Mouse (Mus musculus) intestine, embryonic 16.5 days (tissue): Measurements from ENCODE around the gene Ddx4. TPM values are rescaled to one million over a fixed set of nuclear protein-coding genes. Genes with fewer than 3 reads are reported as not detected.
"Not testable (repeated sequence)": the region's sequence is repeated elsewhere in the genome, so short reads cannot be mapped to it uniquely, and the experiment has no call there.

Source experiments
- ATAC-seq: fragments of 200-750 bp; cut with Nextera tagmentation; 2 replicates; pipeline ENCODE4 v1.8.0; 2017; ENCODE audit warnings: moderate TSS enrichment, moderate library complexity
- H3K27ac ChIP-seq: fragments of 300-500 bp; sonication (generic); 2 replicates; pipeline ENCODE4 v1.5.1; 2014; ENCODE audit warnings: mild to moderate bottlenecking, low read length
- H3K27me3 ChIP-seq: fragments of 300-500 bp; sonication (generic); replicated peaks from 2 replicates; pipeline ENCODE4 v1.6.1; 2014; ENCODE audit warnings: low read length, control low read depth, mixed read lengths; ENCODE audit not compliant: control insufficient read depth, insufficient read depth
- H3K36me3 ChIP-seq: fragments of 300-500 bp; sonication (generic); 2 replicates; pipeline ENCODE4 v1.6.1; 2014; ENCODE audit warnings: low read length, control low read depth; ENCODE audit not compliant: control insufficient read depth, insufficient read depth
- H3K4me1 ChIP-seq: fragments of 300-500 bp; sonication (generic); 2 replicates; pipeline ENCODE4 v1.6.1; 2014; ENCODE audit warnings: low read length, control low read depth, mixed read lengths; ENCODE audit not compliant: control insufficient read depth, insufficient read depth
- H3K4me2 ChIP-seq: fragments of 300-500 bp; sonication (generic); 2 replicates; pipeline ENCODE4 v1.6.1; 2014; ENCODE audit warnings: low read depth, low read length, control low read depth
- H3K4me3 ChIP-seq: fragments of 300-500 bp; sonication (generic); 2 replicates; pipeline ENCODE4 v1.5.1; 2014; ENCODE audit warnings: mild to moderate bottlenecking, low read length
- H3K9ac ChIP-seq: fragments of 300-500 bp; sonication (generic); 2 replicates; pipeline ENCODE4 v1.6.1; 2014; ENCODE audit warnings: low read depth, low read length
- H3K9me3 ChIP-seq: fragments of 300-500 bp; sonication (generic); 2 replicates; pipeline ENCODE4 v1.6.1; 2016; ENCODE audit warnings: low read length, control low read depth; ENCODE audit not compliant: control insufficient read depth
- WGBS: fragments of 180-500 bp; shearing (Covaris S2); extraction: QIAGEN DNeasy Blood & Tissue Kit; methylation state at CpG from one replicate; pipeline ENCODE4 v1.1.7; 2014; 5-methylcytosine and 5-hydroxymethylcytosine counted together
- polyA plus RNA-seq: library from polyadenylated mRNA; unstranded; fragments of >200 nt; fragmentation: Nextera tagmentation; extraction: Ambion mirVana; gene quantifications from 2 replicates; pipeline ENCODE4 v1.2.1, GENCODE M21; 2015

The Ddx4 gene
- polyA plus RNA-seq, 1 experiment from 2014 or later: 0.18 TPM

- Histone ChIP-seq H3K27me3 (no peaks in the 10 kb centered on the region), H3K4me1 (no peaks in the 10 kb centered on the region), H3K27ac (no peak overlapping the region), H3K4me2 (no peak overlapping the region), H3K9ac (no peak overlapping the region), H3K36me3 (no peaks in the 10 kb centered on the region), H3K4me3 (no peak overlapping the region), H3K9me3 (no peaks in the 10 kb centered on the region)
- 35% methylated on average over 11 of the region's 11 CpGs for WGBS
- no peak for ATAC-seq
Observed at GRCm38 (mm10) chr13:112580590-112581320, 71.5 kb downstream of the Ddx4 start.

DNA sequence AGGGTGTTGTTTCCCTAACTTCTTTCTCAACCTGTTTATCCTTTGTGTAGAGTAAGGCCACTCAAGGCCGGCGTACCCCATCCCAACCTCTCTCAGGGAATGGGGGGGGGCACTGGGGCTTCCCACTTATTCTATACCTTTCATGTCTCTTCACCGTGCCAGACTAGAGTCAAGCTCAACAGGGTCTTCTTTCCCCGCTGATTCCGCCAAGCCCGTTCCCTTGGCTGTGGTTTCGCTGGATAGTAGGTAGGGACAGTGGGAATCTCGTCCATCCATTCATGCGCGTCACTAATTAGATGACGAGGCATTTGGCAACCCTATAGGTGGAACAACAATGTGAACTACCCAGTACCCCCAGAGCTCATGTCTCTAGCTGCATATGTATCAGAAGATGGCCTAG, 74.2 kb downstream of the Ddx4 start:
- H3K4me1 ChIP-seq, ATAC-seq: not testable (repeated sequence)

GRCm38 (mm10) chr13:112573800-112574199, 78.5 kb downstream of the Ddx4 start:
- H3K9me3 ChIP-seq: no peaks in the 10 kb centered on the region
- no peak overlapping the region for H3K4me3 ChIP-seq
- no peak for ATAC-seq
- no peaks in the 10 kb centered on the region for H3K27me3 ChIP-seq
- H3K4me2 ChIP-seq: no peak overlapping the region
- no peak overlapping the region for H3K27ac ChIP-seq
- H3K4me1 ChIP-seq: no peaks in the 10 kb centered on the region
- H3K9ac ChIP-seq: no peak overlapping the region
- no peaks in the 10 kb centered on the region for H3K36me3 ChIP-seq

More for the DNA sequence above, 74.2 kb downstream of the Ddx4 start:
- H3K4me3 ChIP-seq, H3K9ac ChIP-seq, H3K27ac ChIP-seq, H3K9me3 ChIP-seq, H3K27me3 ChIP-seq, H3K4me2 ChIP-seq, H3K36me3 ChIP-seq: not testable (repeated sequence)
- 79% methylated on average over 11 of the region's 11 CpGs for WGBS

GRCm38 (mm10) chr13:112570768-112571167, 81.5 kb downstream of the Ddx4 start:
- Histone ChIP-seq H3K27me3 (no peaks in the 10 kb centered on the region), H3K9ac (no peak overlapping the region), H3K4me3 (no peak overlapping the region), H3K36me3 (no peaks in the 10 kb centered on the region), H3K4me2 (no peak overlapping the region), H3K9me3 (no peaks in the 10 kb centered on the region), H3K4me1 (no peaks in the 10 kb centered on the region), H3K27ac (no peak overlapping the region)
- ATAC-seq: no peak
- WGBS: 70% methylated on average over 5 of the region's 5 CpGs

- Histone ChIP-seq H3K27ac (no peak overlapping the region), H3K36me3 (no peaks in the 10 kb centered on the region), H3K4me3 (no peak overlapping the region), H3K27me3 (no peaks in the 10 kb centered on the region), H3K4me2 (no peak overlapping the region), H3K9me3 (no peaks in the 10 kb centered on the region), H3K9ac (no peak overlapping the region), H3K4me1 (no peaks in the 10 kb centered on the region)
- 47% methylated on average over 4 of the region's 4 CpGs for WGBS
- ATAC-seq: no peak
Observed at GRCm38 (mm10) chr13:112569606-112570005, 82.7 kb downstream of the Ddx4 start.

- Histone ChIP-seq H3K9ac (no peak overlapping the region), H3K27me3 (no peaks in the 10 kb centered on the region), H3K4me1 (no peaks in the 10 kb centered on the region), H3K27ac (no peak overlapping the region), H3K36me3 (no peaks in the 10 kb centered on the region), H3K9me3 (no peaks in the 10 kb centered on the region), H3K4me3 (no peak overlapping the region), H3K4me2 (no peak overlapping the region)
- no peak for ATAC-seq
- WGBS: 84% methylated on average over 6 of the region's 6 CpGs
Observed at GRCm38 (mm10) chr13:112560554-112561138, 91.6 kb downstream of the Ddx4 start.

DNA sequence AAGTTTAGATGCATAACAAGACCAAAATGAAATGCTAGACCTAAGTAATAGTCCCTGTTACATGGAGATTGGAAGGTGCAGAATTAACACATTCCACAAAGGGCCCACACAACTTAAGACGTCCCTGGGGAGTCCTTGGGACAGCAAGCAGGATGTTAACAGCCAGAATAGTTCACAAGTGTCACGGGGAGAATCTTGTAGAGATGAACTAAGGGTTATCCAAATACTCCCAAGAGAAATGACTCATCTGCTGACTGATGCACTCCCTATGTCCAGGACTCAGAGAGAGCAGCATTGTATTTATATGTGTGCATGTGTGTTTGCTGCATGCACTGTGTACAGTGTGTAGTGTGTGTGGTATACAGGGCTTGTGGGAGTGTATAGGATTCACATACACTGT, 95.8 kb downstream of the Ddx4 start:
- H3K4me2 ChIP-seq: no peak overlapping the region
- no peak overlapping the region for H3K27ac ChIP-seq
- H3K27me3 ChIP-seq: no peaks in the 10 kb centered on the region
- ATAC-seq: no peak
- H3K9ac ChIP-seq: no peak overlapping the region
- H3K36me3 ChIP-seq: no peaks in the 10 kb centered on the region
- no peak overlapping the region for H3K4me3 ChIP-seq
- H3K9me3 ChIP-seq: no peaks in the 10 kb centered on the region
- no peaks in the 10 kb centered on the region for H3K4me1 ChIP-seq
- 54% methylated on average over 2 of the region's 2 CpGs for WGBS

DNA sequence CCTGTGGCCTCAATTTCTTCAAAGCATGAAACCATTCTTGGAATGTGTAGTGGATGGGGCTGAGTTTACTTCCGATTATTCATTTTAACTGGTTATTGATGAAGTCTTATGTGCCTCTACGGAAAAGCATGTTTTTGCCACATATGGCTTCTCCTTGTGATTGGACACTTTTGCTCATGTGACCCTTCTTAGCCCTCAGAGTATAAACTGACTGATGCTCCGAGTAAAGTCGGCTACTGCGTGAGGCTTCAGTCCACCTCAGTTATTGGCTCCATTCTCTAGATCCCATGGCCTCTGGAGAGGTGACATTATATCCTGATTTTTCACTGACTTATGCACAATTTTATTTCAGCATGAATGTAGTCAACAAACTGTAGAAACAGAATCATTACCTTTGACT, 99.0 kb downstream of the Ddx4 start:
- Histone ChIP-seq H3K4me3 (no peak overlapping the region), H3K4me2 (no peak overlapping the region), H3K9me3 (no peaks in the 10 kb centered on the region), H3K9ac (no peak overlapping the region), H3K36me3 (no peaks in the 10 kb centered on the region), H3K4me1 (no peaks in the 10 kb centered on the region), H3K27ac (no peak overlapping the region), H3K27me3 (no peaks in the 10 kb centered on the region)
- ATAC-seq: no peak
- WGBS: 91% methylated on average over 5 of the region's 5 CpGs

- Histone ChIP-seq H3K9ac (no peak overlapping the region), H3K4me2 (no peak overlapping the region), H3K9me3 (no peaks in the 10 kb centered on the region), H3K4me3 (no peak overlapping the region), H3K27me3 (no peaks in the 10 kb centered on the region), H3K27ac (no peak overlapping the region), H3K36me3 (no peaks in the 10 kb centered on the region), H3K4me1 (no peaks in the 10 kb centered on the region)
- 75% methylated on average over 7 of the region's 7 CpGs for WGBS
- no peak for ATAC-seq
Observed at GRCm38 (mm10) chr13:112551641-112552548, 100.4 kb downstream of the Ddx4 start.
